Mouse (Mus musculus) megakaryocyte, adult 5-6 weeks (primary cell): Measurements from ENCODE around the gene Fpgs. TPM values are rescaled to one million over a fixed set of nuclear protein-coding genes. Genes with fewer than 3 reads are reported as not detected.

Source experiments
- ATAC-seq: 2 replicates; pipeline ENCODE4 v1.8.0; 2016; ENCODE audit warnings: mild to moderate bottlenecking, inconsistent platforms; ENCODE audit not compliant: poor library complexity, severe bottlenecking
- total RNA-seq, 2 experiments: library from RNA; stranded (forward) in 1 of 2; stranded (reverse) in 1 of 2; fragments of 153-499, 151-499 nt in 1 of 2; fragments of 221-1000, 200-1000 nt in 1 of 2; gene quantifications; 2 replicates each; pipeline versions ENCODE4 v1.2.3 to v1.2.4; 2015 to 2017

Gene Fpgs
- total RNA-seq, 2 experiments from 2014 or later: 3.0 to 4.6 TPM

GRCm38 (mm10) chr2:32700966-32701743 lies 2.8 kb downstream of the Fpgs start:
- ATAC-seq: no peak

GRCm38 (mm10) chr2:32699680-32700079 lies 4.3 kb downstream of the Fpgs start:
- ATAC-seq: no peak

- no peak for ATAC-seq
Measured at GRCm38 (mm10) chr2:32694691-32695090, 9.3 kb downstream of the Fpgs start.

- peak; percentile 97 for ATAC-seq
Measured at GRCm38 (mm10) chr2:32693823-32694411, 10.0 kb downstream of the Fpgs start.

GRCm38 (mm10) chr2:32693282-32693681 lies 10.7 kb downstream of the Fpgs start:
- no peak for ATAC-seq

- no peak for ATAC-seq
Measured at GRCm38 (mm10) chr2:32692496-32692895, 11.4 kb downstream of the Fpgs start.

GRCm38 (mm10) chr2:32691041-32691440 lies 12.9 kb downstream of the Fpgs start:
- ATAC-seq: no peak

- peak; percentile 81 for ATAC-seq
Measured at GRCm38 (mm10) chr2:32689420-32689819, 14.5 kb downstream of the Fpgs start.

- ATAC-seq: no peak
Measured at GRCm38 (mm10) chr2:32687562-32687961, 16.4 kb downstream of the Fpgs start.

GRCm38 (mm10) chr2:32686640-32687039 lies 17.3 kb downstream of the Fpgs start:
- ATAC-seq: no peak

- no peak for ATAC-seq
Measured at GRCm38 (mm10) chr2:32685807-32686206, 18.1 kb downstream of the Fpgs start.

GRCm38 (mm10) chr2:32684681-32685428 lies 19.1 kb downstream of the Fpgs start:
- no peak for ATAC-seq

GRCm38 (mm10) chr2:32683701-32684100 lies 20.2 kb downstream of the Fpgs start:
- ATAC-seq: no peak

- ATAC-seq: no peak
Measured at GRCm38 (mm10) chr2:32682721-32683417, 21.1 kb downstream of the Fpgs start.

GRCm38 (mm10) chr2:32681754-32682153 lies 22.2 kb downstream of the Fpgs start:
- no peak for ATAC-seq

- ATAC-seq: no peak
Measured at GRCm38 (mm10) chr2:32680961-32681650, 22.8 kb downstream of the Fpgs start.

- ATAC-seq: no peak
Measured at GRCm38 (mm10) chr2:32680051-32680451, 23.9 kb downstream of the Fpgs start.

GRCm38 (mm10) chr2:32677683-32678082 lies 26.3 kb downstream of the Fpgs start:
- ATAC-seq: no peak

GRCm38 (mm10) chr2:32676821-32677220 lies 27.1 kb downstream of the Fpgs start:
- no peak for ATAC-seq

- no peak for ATAC-seq
Measured at GRCm38 (mm10) chr2:32673176-32673917, 30.6 kb downstream of the Fpgs start.
